Mouse (Mus musculus): ENCODE results near the gene Pias1.

DNA sequence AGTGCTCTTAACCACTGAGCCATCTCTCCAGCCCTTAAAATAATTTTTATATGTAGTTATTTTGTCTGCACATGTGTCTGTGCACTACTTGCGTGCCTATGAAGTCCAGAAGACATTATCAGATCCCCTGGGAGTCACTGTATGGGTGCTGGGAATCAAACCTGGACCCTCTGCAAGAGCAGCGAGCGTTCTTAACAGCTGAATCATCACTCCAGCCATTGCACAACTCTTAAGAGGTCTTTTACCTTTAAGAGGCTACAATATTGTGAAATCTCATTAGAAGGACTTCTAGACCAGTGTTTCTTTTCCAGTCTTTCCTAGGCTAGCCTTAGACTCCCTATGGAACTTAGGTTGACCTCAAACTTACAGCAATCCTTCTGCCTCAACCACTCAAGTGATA is 21.7 kb downstream of the Pias1 start:
- TF ChIP-seq POLR2A (IDR thresholded peaks at IDR 0.05; ENCODE audit: insufficient read length, low read depth) (no peak), E2F4 (IDR thresholded peaks at IDR 0.05; ENCODE audit: insufficient read depth) (no peak), MAX (IDR thresholded peaks at IDR 0.05; ENCODE audit: low read depth) (no peak), USF1 (IDR thresholded peaks at IDR 0.05; ENCODE audit: low read depth) (no peak), CEBPB (IDR thresholded peaks at IDR 0.05; ENCODE audit: insufficient read depth, poor library complexity, severe bottlenecking) (0 out of 2 replicates have a peak, but pooled peaks have one; percentile 23), REST (IDR thresholded peaks at IDR 0.05; ENCODE audit: insufficient read depth, insufficient read length) (no peak), TCF12 (IDR thresholded peaks at IDR 0.05; ENCODE audit: insufficient read depth, poor library complexity, severe bottlenecking) (no peak), MYOD1 (IDR thresholded peaks at IDR 0.05; ENCODE audit: control insufficient read depth in 1 of 3, insufficient read length in 2 of 3, low read depth in 2 of 3) (no peak), POLR2AphosphoS2 (IDR thresholded peaks at IDR 0.05; ENCODE audit: insufficient read length, low read depth) (no peak), MYOG (IDR thresholded peaks at IDR 0.05; ENCODE audit: control insufficient read depth in 1 of 3, insufficient read depth in 1 of 3, insufficient read length in 2 of 3, low read depth in 2 of 3) (no peak)
